Mouse (Mus musculus): ENCODE results near the gene 4931428L18Rik. TPM values are rescaled to one million over a fixed set of nuclear protein-coding genes. Genes with fewer than 3 reads are reported as not detected.

4931428L18Rik gene
- polyA plus RNA-seq, 1 experiment from 2014 or later, result not detected

GRCm38 (mm10) chr1:31043208-31043607 is 179.3 kb downstream of the 4931428L18Rik start:
- no peak overlapping the region for H3K27ac ChIP-seq (ENCODE audit: low read length)
- no peak overlapping the region for H3K9ac ChIP-seq (ENCODE audit: low read depth, low read length)
- H3K9me3 ChIP-seq (replicated peaks; ENCODE audit: control insufficient read depth, low read length, poor library complexity, severe bottlenecking), result 0 out of 2 replicates have a peak, but pooled peaks cover 2% of the 10 kb centered on the region
- H3K4me1 ChIP-seq (ENCODE audit: control insufficient read depth, insufficient read depth, low read length), result no peaks in the 10 kb centered on the region
- no peak overlapping the region for H3K4me3 ChIP-seq (ENCODE audit: low read depth, low read length)
- no peak for ATAC-seq
- H3K4me2 ChIP-seq (ENCODE audit: low read length), result no peak overlapping the region
- WGBS, result 90% methylated on average over 3 of the region's 3 CpGs
- no peaks in the 10 kb centered on the region for H3K27me3 ChIP-seq (ENCODE audit: control insufficient read depth, insufficient read depth, low read depth, low read length)
- H3K36me3 ChIP-seq (ENCODE audit: control insufficient read depth, insufficient read depth, low read length), result no peaks in the 10 kb centered on the region

GRCm38 (mm10) chr1:31042793-31043192 is 179.7 kb downstream of the 4931428L18Rik start:
- WGBS, result 96% methylated on average over 4 of the region's 4 CpGs
- Histone ChIP-seq H3K4me3 (ENCODE audit: low read depth, low read length) (no peak overlapping the region), H3K36me3 (ENCODE audit: control insufficient read depth, insufficient read depth, low read length) (no peaks in the 10 kb centered on the region), H3K9ac (ENCODE audit: low read depth, low read length) (no peak overlapping the region), H3K4me1 (ENCODE audit: control insufficient read depth, insufficient read depth, low read length) (no peaks in the 10 kb centered on the region), H3K27me3 (ENCODE audit: control insufficient read depth, insufficient read depth, low read depth, low read length) (no peaks in the 10 kb centered on the region), H3K4me2 (ENCODE audit: low read length) (no peak overlapping the region), H3K27ac (ENCODE audit: low read length) (no peak overlapping the region), H3K9me3 (replicated peaks; ENCODE audit: control insufficient read depth, low read length, poor library complexity, severe bottlenecking) (0 out of 2 replicates have a peak, but pooled peaks cover 2% of the 10 kb centered on the region)
- ATAC-seq, result no peak

- Histone ChIP-seq H3K4me2 (ENCODE audit: low read length) (no peak overlapping the region), H3K9ac (ENCODE audit: low read depth, low read length) (no peak overlapping the region), H3K27me3 (ENCODE audit: control insufficient read depth, insufficient read depth, low read depth, low read length) (no peaks in the 10 kb centered on the region), H3K9me3 (replicated peaks; ENCODE audit: control insufficient read depth, low read length, poor library complexity, severe bottlenecking) (0 out of 2 replicates have a peak, but pooled peaks cover 2% of the 10 kb centered on the region), H3K27ac (ENCODE audit: low read length) (no peak overlapping the region), H3K4me1 (ENCODE audit: control insufficient read depth, insufficient read depth, low read length) (no peaks in the 10 kb centered on the region), H3K36me3 (ENCODE audit: control insufficient read depth, insufficient read depth, low read length) (no peaks in the 10 kb centered on the region), H3K4me3 (ENCODE audit: low read depth, low read length) (no peak overlapping the region)
- WGBS, result 80% methylated on average over 2 of the region's 2 CpGs
- ATAC-seq, result no peak
Measured at GRCm38 (mm10) chr1:31033851-31034534, 188.5 kb downstream of the 4931428L18Rik start.

GRCm38 (mm10) chr1:31032351-31032750 is 190.1 kb downstream of the 4931428L18Rik start:
- 86% methylated on average over 2 of the region's 2 CpGs for WGBS
- no peaks in the 10 kb centered on the region for H3K4me1 ChIP-seq (ENCODE audit: control insufficient read depth, insufficient read depth, low read length)
- no peak for ATAC-seq
- H3K4me2 ChIP-seq (ENCODE audit: low read length), result no peak overlapping the region
- no peak overlapping the region for H3K27ac ChIP-seq (ENCODE audit: low read length)
- no peak overlapping the region for H3K4me3 ChIP-seq (ENCODE audit: low read depth, low read length)
- H3K36me3 ChIP-seq (ENCODE audit: control insufficient read depth, insufficient read depth, low read length), result no peaks in the 10 kb centered on the region
- no peaks in the 10 kb centered on the region for H3K9me3 ChIP-seq (replicated peaks; ENCODE audit: control insufficient read depth, low read length, poor library complexity, severe bottlenecking)
- no peaks in the 10 kb centered on the region for H3K27me3 ChIP-seq (ENCODE audit: control insufficient read depth, insufficient read depth, low read depth, low read length)
- no peak overlapping the region for H3K9ac ChIP-seq (ENCODE audit: low read depth, low read length)

- Histone ChIP-seq H3K9me3 (replicated peaks; ENCODE audit: control insufficient read depth, low read length, poor library complexity, severe bottlenecking) (no peaks in the 10 kb centered on the region), H3K27ac (ENCODE audit: low read length) (no peak overlapping the region), H3K9ac (ENCODE audit: low read depth, low read length) (no peak overlapping the region), H3K27me3 (ENCODE audit: control insufficient read depth, insufficient read depth, low read depth, low read length) (no peaks in the 10 kb centered on the region), H3K4me2 (ENCODE audit: low read length) (no peak overlapping the region), H3K4me3 (ENCODE audit: low read depth, low read length) (no peak overlapping the region), H3K36me3 (ENCODE audit: control insufficient read depth, insufficient read depth, low read length) (no peaks in the 10 kb centered on the region), H3K4me1 (ENCODE audit: control insufficient read depth, insufficient read depth, low read length) (no peaks in the 10 kb centered on the region)
- no peak for ATAC-seq
Measured at GRCm38 (mm10) chr1:31023173-31023572, 199.3 kb downstream of the 4931428L18Rik start.

GRCm38 (mm10) chr1:31019283-31019682 is 203.2 kb downstream of the 4931428L18Rik start:
- WGBS, result 86% methylated on average over 6 of the region's 6 CpGs
- no peak overlapping the region for H3K9ac ChIP-seq (ENCODE audit: low read depth, low read length)
- H3K4me3 ChIP-seq (ENCODE audit: low read depth, low read length), result no peak overlapping the region
- no peak overlapping the region for H3K27ac ChIP-seq (ENCODE audit: low read length)
- H3K27me3 ChIP-seq (ENCODE audit: control insufficient read depth, insufficient read depth, low read depth, low read length), result no peaks in the 10 kb centered on the region
- no peaks in the 10 kb centered on the region for H3K36me3 ChIP-seq (ENCODE audit: control insufficient read depth, insufficient read depth, low read length)
- ATAC-seq, result no peak
- H3K4me2 ChIP-seq (ENCODE audit: low read length), result no peak overlapping the region
- H3K4me1 ChIP-seq (ENCODE audit: control insufficient read depth, insufficient read depth, low read length), result no peaks in the 10 kb centered on the region
- no peaks in the 10 kb centered on the region for H3K9me3 ChIP-seq (replicated peaks; ENCODE audit: control insufficient read depth, low read length, poor library complexity, severe bottlenecking)

GRCm38 (mm10) chr1:31017377-31017776 is 205.1 kb downstream of the 4931428L18Rik start:
- Histone ChIP-seq H3K9ac (ENCODE audit: low read depth, low read length) (no peak overlapping the region), H3K27ac (ENCODE audit: low read length) (no peak overlapping the region), H3K9me3 (replicated peaks; ENCODE audit: control insufficient read depth, low read length, poor library complexity, severe bottlenecking) (no peaks in the 10 kb centered on the region), H3K27me3 (ENCODE audit: control insufficient read depth, insufficient read depth, low read depth, low read length) (no peaks in the 10 kb centered on the region), H3K4me1 (ENCODE audit: control insufficient read depth, insufficient read depth, low read length) (no peaks in the 10 kb centered on the region), H3K4me3 (ENCODE audit: low read depth, low read length) (no peak overlapping the region), H3K4me2 (ENCODE audit: low read length) (no peak overlapping the region), H3K36me3 (ENCODE audit: control insufficient read depth, insufficient read depth, low read length) (no peaks in the 10 kb centered on the region)
- ATAC-seq, result no peak
- 77% methylated on average over 5 of the region's 5 CpGs for WGBS

GRCm38 (mm10) chr1:31016068-31016467 is 206.4 kb downstream of the 4931428L18Rik start:
- ATAC-seq, result no peak
- H3K27ac ChIP-seq (ENCODE audit: low read length), result no peak overlapping the region
- H3K4me3 ChIP-seq (ENCODE audit: low read depth, low read length), result no peak overlapping the region
- no peaks in the 10 kb centered on the region for H3K9me3 ChIP-seq (replicated peaks; ENCODE audit: control insufficient read depth, low read length, poor library complexity, severe bottlenecking)
- WGBS, result 90% methylated on average over 6 of the region's 6 CpGs
- H3K9ac ChIP-seq (ENCODE audit: low read depth, low read length), result no peak overlapping the region
- no peaks in the 10 kb centered on the region for H3K4me1 ChIP-seq (ENCODE audit: control insufficient read depth, insufficient read depth, low read length)
- H3K36me3 ChIP-seq (ENCODE audit: control insufficient read depth, insufficient read depth, low read length), result no peaks in the 10 kb centered on the region
- H3K4me2 ChIP-seq (ENCODE audit: low read length), result no peak overlapping the region
- H3K27me3 ChIP-seq (ENCODE audit: control insufficient read depth, insufficient read depth, low read depth, low read length), result no peaks in the 10 kb centered on the region

GRCm38 (mm10) chr1:31015261-31015660 is 207.2 kb downstream of the 4931428L18Rik start:
- no peaks in the 10 kb centered on the region for H3K36me3 ChIP-seq (ENCODE audit: control insufficient read depth, insufficient read depth, low read length)
- H3K4me3 ChIP-seq (ENCODE audit: low read depth, low read length), result no peak overlapping the region
- H3K4me2 ChIP-seq (ENCODE audit: low read length), result no peak overlapping the region
- H3K27me3 ChIP-seq (ENCODE audit: control insufficient read depth, insufficient read depth, low read depth, low read length), result no peaks in the 10 kb centered on the region
- H3K4me1 ChIP-seq (ENCODE audit: control insufficient read depth, insufficient read depth, low read length), result no peaks in the 10 kb centered on the region
- 75% methylated on average over 2 of the region's 2 CpGs for WGBS
- H3K9ac ChIP-seq (ENCODE audit: low read depth, low read length), result no peak overlapping the region
- H3K9me3 ChIP-seq (replicated peaks; ENCODE audit: control insufficient read depth, low read length, poor library complexity, severe bottlenecking), result no peaks in the 10 kb centered on the region
- no peak for ATAC-seq
- no peak overlapping the region for H3K27ac ChIP-seq (ENCODE audit: low read length)

Measured in midbrain, embryonic 16.5 days (tissue).